Mouse (Mus musculus): ENCODE data around the gene Slc35c1. TPM values are rescaled to one million over a fixed set of nuclear protein-coding genes. Genes with fewer than 3 reads are reported as not detected.

Slc35c1 gene
- total RNA-seq, 2 experiments from 2014 or later = 13.3 to 14.5 TPM

DNA sequence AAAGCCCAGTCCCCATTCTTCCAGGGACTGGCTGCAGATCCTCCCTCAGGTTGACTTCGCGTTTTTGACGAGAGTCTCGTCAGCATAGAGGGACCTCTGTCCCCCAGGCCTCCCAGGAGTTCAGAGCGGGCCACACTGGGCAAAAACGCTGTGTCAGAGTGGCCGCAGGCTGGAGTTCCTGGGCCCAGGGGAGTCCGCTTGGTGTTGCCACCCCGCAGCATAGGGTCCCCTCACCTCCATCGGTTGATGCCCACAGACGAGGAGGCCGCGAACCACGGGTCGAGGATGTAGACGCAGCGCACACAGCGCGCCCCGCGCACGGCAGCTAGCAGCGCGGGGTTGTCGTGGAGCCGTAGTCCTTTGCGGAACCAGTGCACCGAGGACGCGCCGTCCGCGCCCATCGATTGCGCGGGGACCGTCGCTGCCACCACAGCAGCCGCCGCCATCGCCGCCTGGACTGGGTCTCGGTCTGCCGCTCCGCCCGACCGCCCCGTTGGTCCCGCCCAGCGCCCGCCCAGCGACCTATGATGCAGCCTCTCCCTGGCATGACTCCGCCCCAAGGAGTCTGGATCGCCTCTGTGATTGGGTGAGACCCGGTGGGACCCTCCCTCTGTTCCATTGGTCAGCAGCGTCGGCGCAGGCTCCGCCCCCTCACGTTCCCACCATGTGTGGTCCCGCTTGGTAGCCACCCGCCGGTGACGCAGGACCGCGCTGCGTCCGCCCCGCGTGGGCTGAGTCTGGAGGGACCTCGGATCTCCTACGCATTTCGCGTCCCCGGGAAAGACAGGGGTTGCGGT is 26.6 kb downstream of the Slc35c1 start, which contains the start of gene Cry2:
TSS of gene Cry2 (minus strand) at position 466 of the 797 bp plus-strand sequence.
- peak; percentile 99 for DNase-seq

DNA sequence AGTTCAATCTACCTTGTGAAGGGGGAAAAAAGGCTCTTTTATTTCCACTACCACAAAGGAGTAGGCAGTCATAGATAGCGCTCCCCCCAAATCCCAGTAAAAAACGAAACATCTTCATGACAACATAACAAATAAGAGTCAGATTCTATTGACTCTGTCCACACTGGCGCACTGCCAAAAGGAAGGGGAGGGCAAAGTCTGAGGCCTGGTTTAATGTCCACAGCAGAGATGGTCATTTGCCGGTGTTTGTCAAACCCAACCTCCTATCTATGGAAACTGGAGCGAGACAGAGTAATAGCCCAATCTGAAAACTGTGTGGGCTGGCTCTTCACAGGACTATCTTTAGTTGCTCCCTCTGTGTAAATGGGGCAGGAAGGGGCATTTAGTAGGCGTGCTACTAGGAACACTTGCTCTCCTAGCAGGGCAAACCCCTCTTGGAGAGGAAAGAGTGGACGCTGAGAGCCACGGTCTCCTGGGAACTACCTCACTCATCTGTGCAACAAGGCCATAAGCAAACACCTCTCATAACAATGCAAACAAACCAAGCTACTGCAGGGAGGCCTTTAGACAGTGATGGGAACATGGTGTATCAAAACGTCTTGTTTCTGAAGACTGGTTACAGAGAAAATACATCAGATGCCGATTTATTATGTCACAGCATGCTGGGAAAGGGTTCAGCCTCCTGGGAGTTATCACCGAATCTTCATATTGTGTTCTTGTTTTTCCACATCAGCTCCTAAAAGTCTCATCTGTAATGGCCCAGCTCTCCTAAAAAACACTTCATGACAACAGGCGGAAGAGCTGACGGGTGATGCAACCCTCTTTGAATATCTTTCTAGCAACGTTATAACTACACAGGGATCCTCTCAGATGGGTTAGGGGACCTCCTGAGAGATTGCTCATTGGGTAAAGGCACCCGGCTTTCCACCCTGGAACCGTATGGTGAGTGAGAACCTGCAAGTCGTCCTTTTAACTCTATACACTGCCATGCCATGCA is 27.7 kb downstream of the Slc35c1 start:
- DNase-seq = no peak

DNA sequence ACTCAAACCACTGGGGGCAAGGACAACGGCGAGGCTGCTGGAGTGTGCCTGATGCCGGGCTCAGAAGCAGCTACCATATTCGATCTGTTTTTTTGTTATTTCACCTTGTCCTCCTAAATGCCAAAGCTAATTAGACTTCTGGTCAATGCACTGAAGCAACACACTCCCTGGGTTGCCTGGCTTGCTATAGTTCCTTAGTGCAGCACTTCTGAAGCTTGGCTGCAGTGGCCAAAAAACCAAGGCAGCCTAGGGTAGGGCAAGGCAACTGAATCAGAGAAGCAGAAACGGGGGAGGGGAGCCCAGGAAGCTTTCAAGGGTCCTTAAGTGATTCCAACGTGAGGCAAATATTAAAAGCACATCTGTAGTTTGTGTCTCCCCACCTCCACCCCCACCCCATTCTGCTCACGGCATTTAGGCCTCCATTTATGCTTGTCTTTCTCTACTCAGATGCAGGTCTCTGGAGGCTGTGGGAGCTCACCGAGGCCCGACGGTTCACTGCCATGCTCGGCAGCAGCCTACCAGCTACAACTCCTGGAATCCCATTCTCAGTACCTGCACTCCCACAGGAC is 28.6 kb downstream of the Slc35c1 start:
- DNase-seq = no peak

DNA sequence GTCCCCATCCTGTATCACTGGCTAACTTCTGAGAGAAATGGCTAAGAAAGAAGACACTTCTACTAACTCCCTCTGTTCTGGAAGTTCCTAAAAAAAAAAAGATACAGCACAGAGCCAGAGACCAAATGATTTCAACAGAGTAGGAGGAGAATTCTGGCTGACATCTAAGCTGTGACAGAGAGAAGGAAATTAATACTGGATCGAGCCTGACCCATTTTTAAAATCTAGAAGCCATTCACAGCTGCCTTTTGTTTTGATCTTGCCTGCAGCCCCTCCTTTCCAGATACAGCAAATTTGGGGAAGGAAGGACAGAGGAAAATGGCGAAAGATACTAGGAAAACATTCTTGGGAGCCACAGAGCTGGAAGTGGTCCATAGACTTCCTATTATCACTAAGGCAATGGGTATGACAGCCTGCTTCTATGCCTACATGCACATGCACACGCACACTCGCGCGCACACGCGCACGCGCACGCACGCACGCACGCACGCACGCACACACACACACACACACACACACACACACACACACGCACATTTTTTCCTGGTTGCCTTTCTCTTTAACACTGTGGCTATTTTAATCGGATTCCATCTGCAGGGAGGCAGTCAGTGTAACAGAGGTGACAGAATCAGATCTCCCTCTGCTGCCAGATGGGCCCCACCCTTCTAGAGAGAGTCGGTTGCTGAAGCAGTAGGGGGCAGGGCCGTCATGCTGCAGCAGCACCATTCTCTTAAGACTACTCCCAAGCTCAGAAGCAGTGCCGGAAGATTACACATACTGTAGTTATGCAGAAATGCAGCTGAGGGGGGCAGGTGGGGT is 29.4 kb downstream of the Slc35c1 start:
- DNase-seq = no peak

DNA sequence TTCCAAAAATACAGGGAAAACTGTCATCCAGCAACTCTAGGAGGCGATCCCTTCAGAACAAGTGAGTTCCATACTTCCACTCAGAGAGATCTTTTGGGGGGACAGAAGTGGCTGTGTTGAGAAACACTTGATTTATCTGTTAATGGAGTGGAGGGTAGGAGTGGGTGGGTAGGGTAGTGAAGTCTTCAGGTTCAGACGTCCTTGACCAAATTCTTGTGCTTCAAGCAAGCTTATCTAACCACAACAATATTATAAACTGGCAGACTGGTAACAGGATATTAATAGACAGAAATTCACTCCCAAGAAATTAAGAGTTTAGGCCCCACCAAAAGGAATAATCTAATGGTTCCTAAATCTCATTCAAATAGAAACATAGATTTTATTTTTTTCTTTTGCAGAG is 30.2 kb downstream of the Slc35c1 start:
- no peak for DNase-seq

DNA sequence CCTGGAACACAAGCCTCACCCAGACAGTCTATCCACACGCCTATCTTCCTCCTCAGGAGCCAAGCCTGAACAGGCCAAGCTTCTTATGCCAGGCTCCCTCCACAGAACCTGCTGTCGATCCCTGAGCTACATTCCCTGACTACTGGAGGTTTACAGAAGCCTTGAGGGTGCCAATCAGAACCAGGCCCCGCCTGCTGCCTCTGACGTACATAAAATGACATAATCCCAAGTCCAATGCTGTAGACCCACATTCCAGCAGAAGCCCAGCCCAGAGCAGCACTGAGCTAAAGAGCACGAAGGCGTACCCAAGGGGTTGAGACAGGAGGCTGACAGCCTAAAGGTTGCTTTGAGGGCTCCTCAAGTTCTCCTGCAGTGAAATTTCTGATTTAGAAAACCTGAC is 32.5 kb downstream of the Slc35c1 start:
- DNase-seq = peak; percentile 79 to 81

DNA sequence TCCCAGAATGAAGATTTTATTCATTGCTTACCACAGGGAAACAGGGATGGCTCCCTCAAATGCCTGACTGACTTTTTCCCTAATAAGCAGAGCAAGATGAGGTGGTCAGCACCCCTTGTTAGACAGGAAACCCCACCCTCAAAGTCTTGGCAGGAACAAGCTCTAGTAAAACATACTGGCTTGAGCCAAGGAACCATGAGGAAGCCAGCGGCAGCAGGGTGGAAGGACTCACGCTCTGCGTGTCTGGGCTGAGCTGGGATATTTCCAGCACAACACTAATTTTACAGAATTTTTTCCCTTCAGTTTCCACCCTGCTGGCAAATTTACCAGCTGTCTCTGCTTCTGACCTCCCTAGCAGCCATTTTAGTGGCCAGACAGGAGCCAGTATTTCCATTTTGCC is 33.9 kb downstream of the Slc35c1 start:
- DNase-seq = no peak

DNA sequence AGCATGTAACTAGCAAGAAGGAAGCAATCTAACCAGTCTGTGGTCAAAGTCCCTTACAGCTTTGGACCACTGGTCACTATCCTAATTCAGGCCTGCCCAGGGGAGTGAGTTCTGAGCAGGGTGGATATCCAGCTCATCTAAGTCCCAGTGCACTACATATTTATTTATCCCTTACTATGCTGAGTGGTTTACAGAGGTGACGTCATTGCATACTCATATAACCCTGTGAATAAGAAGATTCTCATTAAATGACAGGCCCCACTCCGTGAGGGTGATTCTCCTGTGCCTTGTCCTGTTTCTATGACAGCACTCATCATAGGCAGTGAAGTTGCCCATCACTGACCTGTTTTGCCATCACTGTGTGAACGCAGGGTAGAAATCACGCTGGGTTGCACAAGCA is 35.0 kb downstream of the Slc35c1 start:
- no peak for DNase-seq

DNA sequence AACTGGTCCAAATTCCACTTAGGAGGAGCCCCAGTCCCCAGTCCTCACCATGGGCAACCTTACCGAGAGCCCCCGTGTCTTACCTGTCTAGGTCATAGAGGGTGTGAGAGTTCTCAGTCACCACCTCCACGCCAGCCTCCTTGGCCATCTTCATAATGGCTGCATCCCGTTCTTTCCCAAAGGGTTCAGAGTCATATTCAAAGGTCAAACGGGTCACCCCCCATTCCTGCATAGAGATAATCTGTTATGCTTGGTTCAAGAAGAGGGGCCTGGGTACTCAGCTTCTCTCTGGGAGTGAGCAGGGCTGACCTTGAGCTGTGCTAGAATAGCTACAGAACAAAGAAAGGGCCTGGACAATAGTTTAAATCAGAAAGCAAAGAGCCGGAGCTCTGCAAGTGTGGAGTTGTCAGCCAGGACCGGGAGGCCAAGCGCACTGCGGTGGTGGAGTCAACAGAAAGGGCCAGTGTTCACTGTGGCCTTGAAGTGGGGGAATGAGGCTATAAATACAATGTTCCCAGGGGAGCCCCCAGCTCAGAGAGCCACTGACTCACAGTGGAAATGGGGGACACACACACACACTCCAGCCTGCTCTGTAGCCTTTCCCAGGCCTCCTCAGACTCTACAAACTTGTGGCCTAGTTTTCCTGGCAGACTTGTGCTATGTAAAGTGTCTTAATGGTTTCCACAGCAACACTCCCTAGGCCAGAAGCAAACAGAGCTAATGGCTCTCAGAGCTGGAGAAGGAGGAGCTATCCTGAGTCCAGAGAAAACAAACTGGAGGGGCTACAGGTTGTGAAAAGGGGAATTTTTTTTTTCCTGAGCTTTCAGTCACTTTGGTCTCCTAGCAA is 35.7 kb downstream of the Slc35c1 start:
- DNase-seq = peak in 1 of 2 experiments; percentile 59

DNA sequence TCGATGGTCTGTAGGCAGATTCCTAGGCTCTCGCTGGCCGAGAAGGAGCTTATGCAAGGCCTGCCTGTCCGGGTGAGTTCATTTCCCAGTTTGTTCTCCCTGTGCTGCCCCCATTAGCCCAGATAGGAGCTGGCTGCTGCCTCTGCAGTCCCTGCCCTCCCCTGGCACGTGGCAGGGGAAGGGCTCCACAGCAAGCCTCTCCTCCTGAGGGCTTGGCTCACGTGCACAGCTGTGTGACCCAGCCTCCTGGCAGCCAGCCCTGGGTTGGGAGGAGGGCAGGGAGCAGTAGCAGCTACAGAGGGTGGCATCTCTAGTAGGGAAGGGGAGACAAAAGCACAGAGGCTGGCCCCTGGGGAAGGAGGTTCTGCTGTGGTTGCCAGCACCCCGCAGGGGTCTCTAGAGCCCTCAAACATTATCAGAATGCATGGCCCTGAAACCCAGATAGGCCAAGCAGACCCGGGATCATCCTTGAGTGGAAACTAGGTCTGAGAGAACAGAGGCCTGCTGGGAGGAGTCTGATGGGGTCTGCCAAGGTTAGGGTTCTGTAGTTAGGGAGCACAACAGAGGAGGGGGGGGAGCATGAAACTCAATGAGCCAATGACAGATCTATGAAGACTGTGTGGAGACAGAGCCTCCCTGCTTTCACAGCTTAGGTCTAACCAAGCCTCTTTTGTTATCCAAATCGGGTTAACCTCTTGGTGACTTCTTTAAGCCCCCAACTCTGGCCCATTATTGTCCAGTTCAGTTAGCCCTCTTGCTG is 36.5 kb downstream of the Slc35c1 start:
- DNase-seq = peak; percentile 82 to 89

DNA sequence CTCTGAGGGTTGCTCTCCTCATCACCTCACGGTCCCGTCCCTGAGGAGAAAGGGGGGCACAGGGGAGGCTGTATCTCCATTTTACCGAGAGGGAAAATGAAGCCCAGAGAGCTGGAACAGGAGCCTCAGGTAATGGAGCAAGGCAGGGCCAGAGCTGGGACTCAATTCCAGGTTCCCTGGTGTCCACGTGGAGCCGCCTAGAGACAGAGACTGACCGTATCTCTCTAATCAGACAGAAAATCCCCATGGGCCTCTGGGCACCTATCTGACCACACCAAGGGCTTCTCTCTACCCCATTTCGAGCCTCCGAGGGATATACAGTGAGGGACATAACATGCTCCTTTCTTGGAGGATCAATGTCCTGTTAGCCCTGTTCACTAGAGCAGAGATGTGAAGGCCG is 37.2 kb downstream of the Slc35c1 start:
- no peak for DNase-seq

DNA sequence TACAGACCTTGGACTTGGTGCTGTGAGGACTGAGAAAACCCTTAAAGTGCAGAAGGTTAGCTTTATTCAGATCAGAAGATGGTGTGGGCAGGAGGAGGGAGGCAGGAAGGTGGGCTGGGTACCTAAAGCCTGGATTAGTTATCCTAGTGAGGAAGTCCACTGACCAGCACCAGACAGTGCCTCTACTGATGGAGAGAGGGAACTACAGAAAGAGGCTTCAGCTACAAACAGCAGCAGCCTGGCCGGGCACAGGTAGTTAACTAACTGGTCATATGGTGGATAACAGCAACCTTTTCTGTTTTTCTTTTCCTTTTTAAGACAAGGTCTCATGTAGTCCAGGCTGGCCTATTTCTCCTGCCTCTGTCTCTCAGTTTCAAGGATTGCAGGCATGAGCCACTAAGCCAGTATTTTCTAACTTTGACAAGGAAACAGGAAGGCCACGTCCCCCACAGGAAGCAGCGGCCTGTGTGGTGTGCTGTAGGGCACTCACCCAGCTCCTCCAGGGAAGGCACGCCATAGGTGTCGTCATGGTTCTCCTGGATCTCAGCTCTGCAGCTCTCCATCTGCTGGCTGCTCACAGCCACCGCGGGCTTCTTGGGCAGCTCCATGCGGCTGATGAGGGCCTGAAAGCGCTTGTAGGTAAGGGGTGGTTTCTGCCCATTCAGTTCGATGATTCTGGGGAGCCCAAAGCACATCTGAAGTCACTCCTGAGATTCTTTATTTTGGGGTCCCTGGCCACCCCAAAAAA is 37.8 kb downstream of the Slc35c1 start:
- DNase-seq = no peak

DNA sequence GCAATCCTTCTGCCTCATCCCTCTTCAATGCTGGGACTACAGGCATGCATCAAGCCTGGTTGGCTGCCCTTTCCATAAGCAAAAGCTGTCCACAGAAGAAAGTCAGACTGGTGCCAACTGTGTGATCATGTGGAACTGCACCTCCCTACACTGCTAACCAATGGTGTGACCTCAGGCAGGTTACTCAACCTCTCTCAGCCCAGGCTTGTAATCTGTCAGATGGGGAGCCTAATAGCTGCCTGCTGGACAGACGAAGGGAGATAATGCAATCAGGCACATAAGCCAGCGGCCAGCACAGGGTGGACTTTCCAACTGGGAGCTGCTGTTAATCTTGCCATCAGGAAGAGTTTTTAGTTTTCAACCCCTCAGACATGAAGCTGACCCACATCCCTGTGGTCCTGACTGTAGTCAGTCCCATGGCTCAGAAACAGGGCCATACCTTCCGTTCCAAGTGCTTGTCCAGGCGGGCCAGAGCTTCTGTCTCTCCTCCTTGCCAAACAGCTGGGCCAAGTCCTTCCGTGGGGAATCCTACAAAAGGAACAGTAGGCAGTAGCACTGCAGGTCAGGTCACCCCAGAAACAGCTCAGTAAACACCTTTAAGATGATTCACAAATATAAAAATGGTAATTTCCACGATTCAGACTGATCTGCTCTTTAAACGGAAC is 38.5 kb downstream of the Slc35c1 start:
- DNase-seq = no peak

DNA sequence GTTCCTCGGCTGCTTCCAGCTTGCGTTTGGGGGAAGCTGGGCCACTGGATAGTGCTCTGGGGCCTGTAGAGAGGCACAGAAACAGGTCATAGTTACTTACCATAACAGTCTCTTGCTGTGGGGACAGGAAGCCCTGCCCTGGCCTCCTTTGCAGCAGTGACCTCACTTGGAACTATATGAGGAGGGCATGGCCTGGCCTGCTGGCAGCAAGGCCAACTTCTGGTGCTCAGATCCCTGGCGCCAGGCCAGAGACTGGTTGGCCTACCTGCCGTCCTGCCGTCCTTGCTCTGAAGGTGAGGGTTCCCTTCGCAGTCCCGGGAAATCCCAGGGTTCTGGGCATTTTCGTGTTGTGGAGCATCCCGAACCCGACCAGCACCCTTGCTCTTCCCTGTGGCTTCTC is 48.6 kb downstream of the Slc35c1 start:
- no peak for DNase-seq

DNA sequence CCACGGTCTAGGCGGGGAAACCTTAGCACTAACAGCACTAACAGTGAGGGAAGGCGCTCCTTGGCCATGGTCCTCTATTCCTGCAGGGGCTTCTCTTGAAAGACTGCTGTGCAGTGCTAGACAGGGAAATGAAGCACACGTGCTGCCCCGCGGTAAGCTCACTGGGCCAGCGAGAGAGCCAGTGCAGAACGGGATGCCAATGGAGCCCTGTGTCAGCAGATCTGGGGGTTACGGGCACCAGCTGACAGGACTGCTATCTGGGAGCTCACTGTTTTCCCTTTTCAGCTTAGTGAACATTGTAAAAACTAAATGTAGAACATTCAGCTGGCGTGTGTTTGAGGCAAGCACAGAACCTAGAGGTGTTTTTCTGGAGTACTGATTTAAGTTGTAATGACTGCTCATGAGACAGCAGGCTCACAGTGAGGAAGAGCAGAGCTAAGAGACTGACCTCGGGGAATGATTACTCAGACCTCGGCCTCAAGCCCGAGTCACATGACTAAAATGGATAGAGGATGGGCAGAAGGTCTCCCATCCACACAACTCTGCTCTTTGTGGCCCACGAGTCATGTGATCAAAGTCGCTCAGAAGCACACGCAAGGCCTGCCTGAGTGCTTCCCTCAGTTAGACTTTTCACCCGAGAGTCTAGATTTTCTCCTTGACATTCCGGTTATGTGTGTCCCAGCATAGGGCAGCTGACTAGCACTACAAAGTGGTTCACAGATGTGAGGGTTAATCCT is 51.9 kb downstream of the Slc35c1 start:
- no peak for DNase-seq

DNA sequence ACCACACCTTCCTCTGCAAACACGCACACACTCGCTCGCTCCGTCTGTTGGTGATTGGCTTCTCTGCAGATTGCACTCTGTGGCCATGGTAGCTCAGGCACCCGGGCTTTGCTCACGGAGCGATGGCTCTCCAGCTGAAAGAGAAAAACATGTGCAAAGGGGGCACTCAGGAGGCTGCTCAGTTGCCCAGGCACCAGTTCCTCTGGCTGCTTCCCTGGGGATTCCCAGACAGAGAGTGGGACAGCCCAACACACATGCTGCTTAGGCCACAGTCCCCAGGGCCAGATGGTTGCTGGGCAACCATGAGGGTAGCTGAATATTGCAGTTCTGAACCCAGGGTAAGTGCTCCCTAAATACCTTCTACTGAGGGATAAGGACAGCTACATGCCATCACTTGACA is 54.7 kb downstream of the Slc35c1 start:
- no peak for DNase-seq

DNA sequence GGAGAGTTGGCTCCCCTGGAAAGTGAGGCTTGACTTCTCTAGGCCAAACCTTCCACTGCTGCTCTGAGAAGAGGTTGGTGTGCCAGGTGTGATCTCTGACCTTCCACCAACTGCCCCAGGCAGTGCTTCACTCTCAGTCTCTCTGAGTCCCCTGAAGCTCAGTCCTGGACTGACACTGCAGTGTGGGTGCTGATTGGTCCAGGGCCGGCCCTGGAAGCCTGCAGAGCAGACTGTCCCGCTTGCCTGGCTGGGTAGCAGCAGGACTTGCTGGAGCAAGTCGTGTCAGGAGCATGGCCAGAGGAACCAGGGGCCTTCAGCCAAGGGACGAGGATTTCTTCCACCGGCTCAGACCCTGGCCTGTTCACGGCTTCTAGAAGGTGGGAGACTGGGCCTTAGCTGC is 55.6 kb downstream of the Slc35c1 start:
- no peak for DNase-seq

DNA sequence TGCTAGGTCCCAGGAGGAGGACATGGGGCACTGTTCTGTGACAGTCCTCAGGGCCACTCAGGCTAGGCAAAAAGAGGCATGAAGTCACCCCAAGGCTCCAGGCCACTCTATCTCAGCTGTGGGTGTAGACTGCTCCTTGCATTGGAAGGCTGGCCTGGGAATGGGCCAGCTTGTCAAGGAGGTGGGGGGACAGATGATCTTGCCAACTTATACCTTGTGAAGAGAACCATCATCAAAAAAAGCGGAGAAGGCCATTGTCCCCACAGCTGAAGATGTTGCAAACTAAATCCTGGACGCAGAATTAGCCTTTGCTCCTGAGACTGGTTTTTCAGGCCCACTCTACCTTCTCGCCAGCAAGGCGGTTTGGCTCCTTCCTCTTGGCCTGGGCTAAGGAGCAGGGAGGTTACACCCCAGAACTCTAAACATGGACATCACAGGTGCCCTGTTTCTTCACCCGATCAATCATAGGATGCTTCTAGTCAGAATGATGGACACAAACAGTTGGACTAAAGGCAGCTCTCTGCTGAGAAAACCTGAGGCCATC is 56.5 kb downstream of the Slc35c1 start:
- DNase-seq = no peak
